In the genomic region with DNA sequence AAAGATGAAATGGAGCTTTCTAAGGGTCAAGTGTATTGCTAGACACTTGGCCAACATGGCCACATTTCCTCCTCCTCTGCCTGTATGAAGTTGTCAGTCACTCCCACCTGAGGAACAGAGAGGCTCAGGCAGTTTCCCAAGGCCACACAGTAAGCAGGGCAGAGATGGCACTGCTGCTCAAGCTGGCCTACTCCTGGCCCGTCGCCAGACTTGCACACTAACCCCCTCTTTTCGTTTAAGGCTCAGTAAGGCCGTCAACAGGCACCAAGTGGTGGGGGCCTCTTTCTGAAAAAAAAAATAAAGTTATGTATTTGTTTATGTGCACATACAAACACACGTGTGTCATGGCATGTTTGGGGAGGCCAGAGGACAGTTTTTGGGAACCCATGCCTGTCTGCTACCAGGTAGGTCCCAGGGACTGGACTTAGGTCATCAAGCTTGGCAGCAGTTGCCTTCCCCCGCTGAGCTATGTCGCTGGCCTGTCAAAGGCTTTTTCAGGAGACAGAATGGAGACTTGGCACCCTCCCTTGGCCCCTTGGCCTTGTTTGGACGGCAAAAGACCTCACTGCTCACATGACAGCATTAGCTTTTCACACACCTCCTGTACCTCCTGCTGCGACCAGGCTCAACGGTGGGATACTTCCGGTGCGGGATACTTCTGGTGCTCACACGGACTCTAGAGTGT, we compare ENCODE assay signal across 23 mouse cellular contexts. TPM values are rescaled to one million over a fixed set of nuclear protein-coding genes. Genes with fewer than 3 reads are reported as not detected.
DNase-seq lines count a peak whose midpoint lies in the region; ATAC-seq and TF ChIP-seq lines count a peak whose summit lies in the region.
"Had no signal": no experiment of that assay in that cellular context is flagged by ENCODE, and none has a peak within 500 bp of the region (broad histone marks: within the 10 kb centered on the region; RNA-seq: fewer than 3 reads in every experiment).

No protein-coding gene starts in this region.

- no peaks in the 10 kb centered on the region for H3K27me3 ChIP-seq in heart, embryonic 11.5 days (ENCODE audit: control insufficient read depth, insufficient read depth, low read length)
- H3K27me3 ChIP-seq in midbrain, embryonic 10.5 days (ENCODE audit: low read depth, poor library complexity, severe bottlenecking), result peaks cover 43% of the 10 kb centered on the region
- H3K27me3 ChIP-seq in midbrain, embryonic 13.5 days, result peaks cover 10% of the 10 kb centered on the region

- TF ChIP-seq CTCF in brain, embryonic 14.5 days (IDR thresholded peaks at IDR 0.05; ENCODE audit: borderline replicate concordance, extremely low read depth, insufficient read depth, insufficient read length), result no peak

- intact Hi-C loops in heart, postnatal 10 days (cut with DNase I), result loop anchor here (5.0 kb wide), 1 partner anchor 98 kb away; a partner anchor contains a TSS

- DNase-seq in cerebellum, adult 18-20 months, result peak; percentile 3 to 7
- no peak for DNase-seq in cerebellum, adult 9-10 months
- peak; percentile 20 to 28 for DNase-seq in heart, postnatal 10 days
- no peak for DNase-seq in midbrain, embryonic 10.5 days (ENCODE audit: low spot score)
- DNase-seq in brain, embryonic 14.5 days (ENCODE audit: low read depth), result peak; percentile 52
- no peak for DNase-seq in lung, postnatal 4 days
- DNase-seq: B cell, adult 2 months; spleen, adult 18-20 months had no signal

- H3K4me3 ChIP-seq in heart, embryonic 11.5 days (ENCODE audit: low read depth, low read length), result no peak overlapping the region
- no peak overlapping the region for H3K4me3 ChIP-seq in midbrain, embryonic 10.5 days
- H3K4me3 ChIP-seq in midbrain, embryonic 13.5 days (replicated peaks), result no peak overlapping the region
- H3K4me3 ChIP-seq: forebrain, embryonic 12.5 days; heart, embryonic 13.5 days; hindbrain, embryonic 10.5 days; left cerebral cortex, adult 2 months had no signal

- no peak for ATAC-seq in heart, embryonic 11.5 days (replicated peaks; ENCODE audit: insufficient number of reproducible peaks, low FRiP score, low TSS enrichment)
- ATAC-seq in midbrain, embryonic 13.5 days, result no peak
- ATAC-seq: midbrain, embryonic 16.5 days had no signal

- no peak for TF ChIP-seq POLR2A in brain, embryonic 14.5 days (IDR thresholded peaks at IDR 0.05; ENCODE audit: borderline replicate concordance, extremely low read depth, insufficient read depth, insufficient read length, poor library complexity, severe bottlenecking)

- H3K36me3 ChIP-seq in heart, embryonic 11.5 days (ENCODE audit: control insufficient read depth, insufficient read depth, low read length), result no peaks in the 10 kb centered on the region
- no peaks in the 10 kb centered on the region for H3K36me3 ChIP-seq in midbrain, embryonic 10.5 days
- H3K36me3 ChIP-seq in midbrain, embryonic 13.5 days, result no peaks in the 10 kb centered on the region
- H3K36me3 ChIP-seq: forebrain, embryonic 12.5 days; heart, embryonic 13.5 days; hindbrain, embryonic 10.5 days had no signal

- no peaks in the 10 kb centered on the region for H3K9me3 ChIP-seq in heart, embryonic 11.5 days (replicated peaks; ENCODE audit: control insufficient read depth, low read length)
- H3K9me3 ChIP-seq in midbrain, embryonic 10.5 days (replicated peaks), result no peaks in the 10 kb centered on the region
- no peaks in the 10 kb centered on the region for H3K9me3 ChIP-seq in midbrain, embryonic 13.5 days
- H3K9me3 ChIP-seq: forebrain, embryonic 12.5 days; heart, embryonic 13.5 days; hindbrain, embryonic 10.5 days had no signal

- H3K4me1 ChIP-seq in heart, embryonic 11.5 days (ENCODE audit: control insufficient read depth, insufficient read depth, low read length), result 0 out of 2 replicates have a peak, but pooled peaks cover 2% of the 10 kb centered on the region
- H3K4me1 ChIP-seq in midbrain, embryonic 10.5 days, result peaks cover 60% of the 10 kb centered on the region
- peaks cover 35% of the 10 kb centered on the region for H3K4me1 ChIP-seq in midbrain, embryonic 13.5 days (replicated peaks)

- WGBS in heart, embryonic 11.5 days (ENCODE audit: insufficient replicate concordance), result 74% methylated on average over 13 of the region's 13 CpGs
- WGBS in midbrain, embryonic 10.5 days, result 82% methylated on average over 13 of the region's 13 CpGs
- 76% methylated on average over 13 of the region's 13 CpGs for WGBS in midbrain, embryonic 13.5 days

- H3K4me2 ChIP-seq in heart, embryonic 11.5 days, result no peak overlapping the region
- H3K4me2 ChIP-seq in midbrain, embryonic 13.5 days (replicated peaks), result no peak overlapping the region
- H3K4me2 ChIP-seq: forebrain, embryonic 12.5 days; heart, embryonic 13.5 days had no signal

- H3K9ac ChIP-seq in heart, embryonic 11.5 days (ENCODE audit: low read depth, low read length), result no peak overlapping the region
- H3K9ac ChIP-seq in midbrain, embryonic 13.5 days (replicated peaks), result no peak overlapping the region
- H3K9ac ChIP-seq: forebrain, embryonic 12.5 days; heart, embryonic 13.5 days; liver, embryonic 14.5 days had no signal

- H3K27ac ChIP-seq in heart, embryonic 11.5 days (ENCODE audit: low read depth, low read length), result no peak overlapping the region
- 0 out of 2 replicates have a peak overlapping the region, but pooled peaks have one; percentile 4 for H3K27ac ChIP-seq in midbrain, embryonic 10.5 days (replicated peaks)
- H3K27ac ChIP-seq in midbrain, embryonic 13.5 days, result no peak overlapping the region
- H3K27ac ChIP-seq: forebrain, embryonic 12.5 days; heart, embryonic 13.5 days; hindbrain, embryonic 10.5 days; kidney, postnatal 0 days; left cerebral cortex, adult 2 months; liver, embryonic 14.5 days had no signal

RNA-seq across cellular contexts. Expression of a gene that starts 16.6 kb away (rescaled TPM):
- total RNA-seq in heart, postnatal 10 days (2021), result not detected
- polyA plus RNA-seq in heart, embryonic 11.5 days (2014; fragmentation: Nextera tagmentation; extraction: Ambion mirVana), result not detected in 2 replicates
- not detected in 2 replicates for polyA plus RNA-seq in midbrain, embryonic 10.5 days (2016; fragmentation: Nextera tagmentation; extraction: Ambion mirVana)
- not detected in 2 replicates for polyA plus RNA-seq in midbrain, embryonic 13.5 days (2015; fragmentation: Nextera tagmentation; extraction: Ambion mirVana)
- polyA plus RNA-seq in brain, embryonic 14.5 days (2012; rRNA removed), result not detected in 2 replicates
- total RNA-seq: gastrocnemius, postnatal 4 days; layer of hippocampus, adult 8-10 months; left cerebral cortex, adult 2 months had no signal
- polyA plus RNA-seq: forebrain, embryonic 12.5 days; heart, embryonic 13.5 days; hindbrain, embryonic 10.5 days; intestine, embryonic 14.5 days; kidney, postnatal 0 days; limb, embryonic 11.5 days; liver, embryonic 14.5 days; midbrain, embryonic 16.5 days; stomach, embryonic 14.5 days; thymus, adult 2 months had no signal

RNA-seq across cellular contexts. Expression of a gene that starts 49.7 kb away (rescaled TPM):
- total RNA-seq in heart, postnatal 10 days (2021), result 1 to 10 TPM; 4.6 to 5.4 TPM
- polyA plus RNA-seq in heart, embryonic 11.5 days (2014; fragmentation: Nextera tagmentation; extraction: Ambion mirVana), result 17.6 and 18.3 TPM in 2 replicates
- 48.9 and 57.5 TPM in 2 replicates for polyA plus RNA-seq in midbrain, embryonic 10.5 days (2016; fragmentation: Nextera tagmentation; extraction: Ambion mirVana)
- 10.8 and 12.4 TPM in 2 replicates for polyA plus RNA-seq in midbrain, embryonic 13.5 days (2015; fragmentation: Nextera tagmentation; extraction: Ambion mirVana)
- polyA plus RNA-seq in brain, embryonic 14.5 days (2012; rRNA removed), result 11.0 and 15.9 TPM in 2 replicates

Comparison
In these comparisons a context has a peak if more than half of its experiments do, and no peak if none do; other contexts are left out.
1. DNase-seq: peak in cerebellum, adult 18-20 months (2 of 2), heart, postnatal 10 days (2 of 2) and brain, embryonic 14.5 days (single experiment); none in cerebellum, adult 9-10 months (single experiment), midbrain, embryonic 10.5 days (single experiment) and lung, postnatal 4 days (0 of 2).